Mouse (Mus musculus) c-Kit-positive CD71-positive TER-119-positive erythroid progenitor cells, embryonic 14.5 days (primary cell): Measurements from ENCODE around the gene Ubxn6.
"Not testable (repeated sequence)": the region's sequence is repeated elsewhere in the genome, so short reads cannot be mapped to it uniquely, and the experiment has no call there.

Source experiments
- DNase-seq: peaks from one replicate; pipeline ENCODE4 v3.0.0-alpha.2; 2013; ENCODE audit warnings: low spot score

Gene Ubxn6

DNA sequence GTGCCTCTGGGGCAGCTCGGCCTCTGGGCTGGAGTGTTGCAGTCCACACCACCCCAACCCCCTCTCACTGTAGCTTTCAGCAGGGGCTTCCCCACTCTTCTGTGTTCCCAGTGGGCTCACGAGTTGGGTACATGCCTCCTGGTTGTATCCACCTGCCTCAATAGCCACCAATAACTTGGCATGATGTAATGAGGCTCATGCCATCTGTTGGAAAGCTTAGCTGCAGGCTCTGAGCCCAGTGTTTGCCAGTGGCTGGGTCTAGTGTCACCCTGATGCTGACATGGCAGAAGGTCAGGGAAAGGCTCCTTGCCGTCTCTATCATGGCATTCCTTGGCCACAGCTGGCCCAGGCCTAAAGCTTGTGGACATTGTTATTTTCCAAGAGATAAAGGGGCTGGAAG lies 26.0 kb upstream of the Ubxn6 start:
- no peak for DNase-seq

DNA sequence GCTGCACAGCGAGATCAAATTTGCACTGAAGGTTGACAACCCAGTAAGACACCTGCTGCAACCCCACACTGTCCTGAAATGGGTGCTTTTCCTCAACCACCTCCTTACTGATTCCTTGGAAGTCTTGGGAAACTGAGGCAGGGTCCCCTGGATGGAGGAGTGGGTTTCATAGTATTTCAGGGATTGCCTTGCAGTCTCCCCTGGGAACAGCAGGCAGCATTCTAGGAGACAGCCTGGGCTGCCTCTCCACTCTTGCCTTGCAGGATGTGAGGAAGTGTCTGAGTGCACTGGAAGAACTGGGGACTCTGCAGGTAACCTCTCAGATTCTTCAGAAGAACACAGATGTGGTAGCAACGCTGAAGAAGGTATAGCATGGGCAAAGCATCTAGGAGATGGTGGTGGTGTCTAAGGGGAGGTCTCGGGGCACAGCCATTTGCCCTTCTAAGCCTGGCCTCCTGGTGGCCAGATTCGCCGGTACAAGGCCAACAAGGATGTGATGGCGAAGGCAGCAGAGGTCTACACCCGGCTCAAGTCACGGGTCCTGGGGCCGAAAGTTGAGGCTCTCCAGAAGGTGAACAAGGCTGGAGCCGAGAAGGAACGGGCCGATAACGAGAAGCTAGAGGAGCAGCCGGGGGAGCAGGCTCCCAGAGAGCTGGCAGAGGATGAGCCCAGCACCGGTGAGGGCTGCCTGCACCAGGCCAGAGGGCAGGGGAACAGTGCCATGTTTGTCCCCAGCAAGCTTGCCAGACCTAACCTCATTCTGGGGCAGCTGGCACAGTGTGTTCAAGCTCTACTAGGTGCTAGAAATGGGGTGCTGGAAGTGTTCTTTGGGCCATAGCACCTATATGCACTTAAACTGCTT lies 24.1 kb upstream of the Ubxn6 start:
- DNase-seq = no peak

- no peak for DNase-seq
Measured at GRCm38 (mm10) chr17:56098180-56098579, 23.4 kb upstream of the Ubxn6 start.

DNA sequence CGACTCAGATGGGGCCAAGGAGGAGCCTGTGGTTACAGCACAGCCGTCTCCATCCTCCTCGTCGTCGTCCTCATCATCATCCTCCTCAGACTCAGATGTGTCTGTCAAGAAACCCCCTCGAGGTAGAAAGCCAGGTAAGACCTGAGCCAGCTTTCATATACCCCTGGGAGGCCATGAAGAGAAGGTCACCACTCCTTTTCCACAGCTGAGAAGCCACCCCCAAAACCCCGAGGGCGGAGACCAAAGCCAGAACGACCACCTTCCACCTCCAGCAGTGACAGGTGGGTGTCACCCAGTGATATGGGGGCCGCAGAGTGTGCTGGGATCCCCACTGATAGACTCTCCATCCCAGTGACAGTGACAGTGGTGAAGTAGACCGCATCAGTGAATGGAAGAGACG lies 22.1 kb upstream of the Ubxn6 start:
- DNase-seq = no peak

DNA sequence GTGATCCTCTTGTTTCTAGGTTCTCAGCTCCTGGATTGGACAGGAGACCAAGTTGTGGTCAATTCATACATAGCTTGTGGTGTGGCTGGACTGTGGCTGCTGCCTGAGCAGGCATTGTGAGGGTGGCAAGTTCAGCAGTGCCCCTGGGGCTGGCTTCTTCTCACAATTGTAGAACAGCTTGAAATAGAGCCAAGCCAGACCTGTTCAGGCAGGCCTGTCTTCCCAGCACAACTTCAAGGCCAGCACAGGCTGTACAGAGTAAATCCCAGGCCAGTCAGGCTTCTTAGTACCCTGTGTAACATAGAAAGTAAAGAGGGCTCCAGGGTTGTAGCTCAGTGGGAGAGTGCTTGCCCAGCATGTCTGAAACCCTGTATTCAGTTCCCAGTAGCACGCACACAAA lies 18.0 kb upstream of the Ubxn6 start:
- no peak for DNase-seq

DNA sequence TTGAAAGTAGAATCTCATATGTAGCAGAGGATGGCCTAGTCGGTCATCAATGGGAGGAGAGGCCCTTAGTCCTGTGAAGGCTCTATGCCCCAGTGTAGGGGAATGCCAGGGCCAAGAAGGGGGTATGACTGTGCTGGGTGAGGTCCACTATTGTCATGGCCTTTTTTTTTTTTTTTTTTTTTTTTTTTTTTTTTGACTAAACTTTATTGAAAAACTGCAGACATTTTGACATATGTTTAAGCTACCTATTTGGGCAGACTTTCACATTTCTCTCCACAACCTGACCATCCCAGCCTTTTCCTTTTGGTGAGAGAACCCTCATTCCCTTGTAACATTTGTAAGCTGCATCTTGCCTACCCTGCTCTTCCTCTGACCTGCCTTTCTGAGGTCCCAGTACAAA lies 17.5 kb upstream of the Ubxn6 start:
- DNase-seq = no peak

DNA sequence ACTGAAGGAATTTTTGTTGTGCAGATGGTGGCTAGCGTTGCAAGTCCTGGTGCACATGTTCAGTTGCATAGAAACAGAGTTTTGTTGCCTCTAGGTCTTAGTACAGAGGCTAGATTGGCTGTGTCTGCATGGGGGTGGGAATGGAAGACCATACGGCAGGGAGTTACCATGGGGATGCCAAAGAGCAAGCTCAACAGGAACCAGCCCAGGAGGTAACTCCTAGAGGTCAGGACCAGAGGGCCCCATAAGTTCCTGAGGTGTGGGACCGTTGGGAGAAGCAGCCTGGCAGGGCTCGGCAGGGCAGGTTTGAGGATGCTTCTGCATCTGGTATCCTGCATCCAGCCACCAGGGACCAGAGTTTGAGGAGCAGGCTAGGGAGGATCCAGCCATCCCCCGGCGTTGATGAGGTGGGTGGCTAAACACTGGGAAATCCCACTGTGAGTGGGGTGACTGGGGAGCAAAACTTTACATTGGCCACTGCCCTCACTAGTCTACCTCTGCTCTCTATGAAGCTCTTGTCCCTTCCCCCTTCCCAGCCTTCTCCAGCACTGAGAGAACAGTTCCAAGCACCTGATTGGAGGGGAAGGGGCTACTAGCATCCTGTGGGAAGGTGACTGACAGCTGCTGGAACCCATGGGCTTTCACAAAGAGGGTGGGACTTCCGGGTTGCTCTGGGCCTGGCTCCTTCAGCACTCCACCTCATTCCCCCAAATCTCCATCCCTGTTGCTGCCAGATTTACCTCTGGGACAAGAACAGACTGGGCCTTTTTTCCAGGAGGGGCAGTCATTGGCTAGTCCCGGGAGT lies 6.2 kb upstream of the Ubxn6 start:
- DNase-seq = no peak

DNA sequence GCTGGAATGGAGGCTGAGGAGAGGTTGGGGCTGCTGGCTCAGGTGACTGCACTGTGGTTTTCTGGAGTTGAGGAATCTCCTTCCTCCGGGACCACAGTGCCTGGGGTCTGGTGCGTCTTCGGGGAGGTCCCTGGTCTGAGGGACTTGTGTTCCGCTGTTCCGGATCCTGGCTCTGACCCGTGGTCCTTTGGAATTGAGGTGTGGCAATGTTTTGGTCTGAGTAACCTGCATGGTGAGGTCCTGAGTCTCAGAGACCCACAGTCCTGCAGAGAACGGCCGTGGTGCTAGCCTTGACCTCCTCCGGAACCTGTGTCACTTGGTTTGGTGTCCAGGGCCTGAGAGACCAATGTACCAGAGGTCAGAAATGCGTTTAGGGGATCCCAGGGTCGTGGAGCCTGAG lies 5.1 kb upstream of the Ubxn6 start:
- no peak for DNase-seq

DNA sequence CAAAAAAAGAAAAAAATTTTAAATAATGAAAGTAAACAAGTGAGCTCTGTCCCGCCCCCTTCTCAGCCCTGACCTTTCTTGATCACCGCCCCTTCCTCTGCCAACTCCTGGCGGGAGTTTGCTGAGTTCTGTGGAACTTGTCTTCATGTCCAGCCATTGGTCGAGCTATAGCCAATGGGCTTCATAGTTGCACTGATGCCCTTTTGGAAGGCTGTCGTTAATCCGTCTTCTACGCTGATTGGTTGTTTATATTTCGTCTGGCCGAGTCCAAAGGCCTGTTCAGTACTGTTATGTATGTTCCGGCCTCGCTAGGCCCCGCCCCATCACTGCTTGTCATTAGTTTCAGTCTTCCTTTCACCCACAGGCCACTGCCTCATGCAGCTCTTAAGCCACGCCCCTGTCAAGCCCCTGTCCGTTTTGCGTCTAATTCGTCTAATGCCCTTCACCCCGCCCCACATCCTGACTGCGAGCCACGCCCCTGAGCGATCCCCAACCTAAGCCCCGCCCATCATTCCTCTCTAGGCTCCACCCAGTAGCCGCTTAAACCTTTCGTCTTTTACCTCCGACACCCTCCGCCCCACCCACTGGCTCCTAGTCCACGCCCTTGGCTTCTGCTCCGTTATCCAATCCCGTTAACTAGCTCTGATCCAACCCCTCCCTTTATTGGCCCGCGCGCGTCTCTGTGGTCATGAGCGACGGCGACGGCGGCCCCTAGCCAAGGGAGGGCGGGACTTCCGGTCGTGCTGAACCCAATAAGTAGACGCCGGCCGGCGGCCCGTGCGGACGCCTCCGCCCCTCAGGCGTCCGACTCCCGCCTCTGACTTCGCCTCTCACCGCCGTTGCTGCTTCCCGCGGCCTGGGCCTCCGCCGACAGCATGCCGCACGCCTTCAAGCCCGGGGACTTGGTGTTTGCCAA lies 4.3 kb upstream of the Ubxn6 start, which contains the start of gene Hdgfl2:
TSS of gene Hdgfl2 (plus strand) at position 755 of the 916 bp plus-strand sequence.
- peak; percentile 100 for DNase-seq

DNA sequence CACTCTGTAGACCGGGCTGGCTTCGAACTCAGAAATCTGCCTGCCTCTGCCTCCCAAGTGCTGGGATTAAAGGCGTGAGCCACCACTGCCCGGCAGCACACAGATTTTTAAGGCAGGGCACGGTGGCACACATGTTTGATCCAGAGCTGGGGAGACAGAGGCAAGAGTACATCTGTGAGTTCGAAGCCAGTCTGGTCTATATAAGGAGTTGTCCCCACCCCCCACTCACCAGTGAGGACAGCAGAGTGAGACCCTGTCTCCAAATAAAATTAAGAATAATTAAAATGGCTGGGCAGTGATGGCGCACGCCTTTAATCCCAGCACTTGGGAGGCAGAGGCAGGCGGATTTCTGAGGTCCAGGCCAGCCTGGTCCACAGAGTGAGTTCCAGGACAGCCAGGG lies 3.5 kb upstream of the Ubxn6 start:
- DNase-seq = not testable (repeated sequence)

GRCm38 (mm10) chr17:56077523-56077922 lies 2.7 kb upstream of the Ubxn6 start:
- no peak for DNase-seq

- DNase-seq = peak; percentile 86
Measured at GRCm38 (mm10) chr17:56074097-56074826, 566 bp downstream of the Ubxn6 start.

- no peak for DNase-seq
Measured at GRCm38 (mm10) chr17:56072243-56072642, 2.6 kb downstream of the Ubxn6 start.

DNA sequence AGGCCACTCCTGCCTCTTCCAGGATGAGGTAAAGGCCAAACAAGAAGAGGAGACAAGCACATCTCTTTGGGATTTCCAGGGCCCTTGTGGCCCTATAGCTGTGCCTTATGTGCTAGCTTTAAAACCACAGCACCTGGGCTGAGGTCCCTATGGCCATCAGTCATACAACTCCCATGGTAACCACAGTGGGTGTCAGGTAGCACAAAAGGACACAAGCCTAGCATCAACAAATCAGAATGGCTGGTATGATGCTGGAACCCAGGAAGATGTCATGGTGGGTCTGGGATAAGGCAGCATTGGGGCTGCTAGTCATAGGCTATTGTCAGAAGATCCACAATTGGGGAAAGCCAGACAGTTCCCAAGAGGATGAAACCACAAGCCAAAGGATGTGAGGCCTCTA lies 3.7 kb downstream of the Ubxn6 start:
- no peak for DNase-seq

- no peak for DNase-seq
Measured at GRCm38 (mm10) chr17:56069066-56069465, 5.8 kb downstream of the Ubxn6 start.

- no peak for DNase-seq
Measured at GRCm38 (mm10) chr17:56066451-56066850, 8.4 kb downstream of the Ubxn6 start.

- not testable (repeated sequence) for DNase-seq
Measured at GRCm38 (mm10) chr17:56065715-56066114, 9.1 kb downstream of the Ubxn6 start.

DNA sequence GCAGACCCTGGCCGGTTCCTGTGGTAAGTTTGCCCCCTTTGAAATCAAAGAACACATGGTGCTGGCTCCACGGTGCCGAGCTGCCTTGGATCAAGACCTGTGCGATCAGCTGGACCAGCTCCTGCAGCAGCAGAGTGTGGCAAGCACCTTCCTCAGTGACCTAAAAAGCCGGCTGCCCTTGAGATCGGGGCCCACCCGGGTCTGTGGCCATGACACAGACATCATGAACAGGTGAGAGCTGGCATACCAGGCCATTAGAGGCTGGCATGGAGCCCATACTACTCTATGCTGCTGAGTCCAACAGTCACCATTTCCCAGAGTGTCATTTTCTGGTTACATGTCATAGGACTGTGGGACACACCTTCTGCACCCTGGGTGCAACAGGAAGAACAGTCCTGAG lies 12.7 kb downstream of the Ubxn6 start:
- DNase-seq = no peak

DNA sequence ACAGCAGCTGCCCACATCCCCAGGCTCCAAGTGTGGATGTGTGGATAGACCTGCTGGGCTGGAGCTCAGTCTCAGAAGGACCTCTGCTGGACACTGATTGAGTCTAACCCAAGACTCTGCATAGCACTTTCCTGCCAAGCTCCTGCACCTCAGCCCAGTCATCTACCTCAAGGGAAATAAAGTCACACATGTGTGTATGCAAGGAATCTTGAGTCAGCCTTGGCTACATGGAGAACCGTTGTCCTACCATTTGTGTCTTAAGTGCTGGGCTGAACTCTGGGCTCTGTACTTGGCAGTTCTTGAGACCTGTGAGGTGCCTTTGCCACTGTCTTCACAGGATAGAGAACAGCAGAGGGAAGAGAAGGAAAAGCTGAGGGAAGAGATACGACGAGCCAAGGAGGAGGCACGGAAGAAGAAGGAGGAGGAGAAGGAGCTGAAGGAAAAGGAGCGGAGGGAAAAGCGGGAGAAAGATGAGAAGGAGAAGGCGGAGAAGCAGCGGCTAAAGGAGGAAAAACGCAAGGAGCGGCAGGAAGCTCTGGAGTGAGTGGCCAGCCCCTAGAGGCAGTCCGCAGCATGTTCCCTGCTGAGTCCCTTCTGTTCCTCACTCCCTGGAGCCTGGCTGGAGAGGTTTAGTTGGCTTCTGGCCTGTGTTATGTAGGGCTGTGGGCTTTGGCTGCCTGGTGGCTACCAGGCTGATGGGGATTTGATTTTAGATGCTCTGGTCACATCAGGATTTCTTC lies 17.3 kb downstream of the Ubxn6 start:
- no peak for DNase-seq

GRCm38 (mm10) chr17:56055945-56056678 lies 18.7 kb downstream of the Ubxn6 start:
- DNase-seq = no peak
